Mouse (Mus musculus) MEL (cell line): ENCODE measurements at regions not wholly inside any gene's neighbourhood (a gene's known extent, or its start where the extent isn't known, plus 50 kb on each side); places are given as distances from the start of the nearest gene placed in this dataset.

Source experiments
- DNase-seq: peaks from one replicate; pipeline ENCODE4 v3.0.0; 2011; ENCODE audit warnings: low read depth, low spot score
- H3K27ac ChIP-seq: 2 replicates; pipeline ENCODE4 v1.5.1; 2012; ENCODE audit warnings: low read depth, mild to moderate bottlenecking, control low read depth, low read length, moderate library complexity; ENCODE audit not compliant: control insufficient read depth
- H3K27me3 ChIP-seq, 2 experiments: fragments of 150-350 bp in 1 of 2; sonication (generic) in 1 of 2; 2 replicates each; pipeline ENCODE4 v1.6.1; 2012; ENCODE audit warnings: low read length in 2 of 2, mild to moderate bottlenecking in 2 of 2, improper control_type of control experiment in 1 of 2, moderate library complexity in 1 of 2; ENCODE audit not compliant: insufficient read depth in 2 of 2, control insufficient read depth in 1 of 2
- H3K36me3 ChIP-seq, 2 experiments: 2 replicates each; pipeline ENCODE4 v1.6.1; 2012 to 2014; ENCODE audit warnings: low read length in 2 of 2, improper control_type of control experiment in 1 of 2, inconsistent platforms in 1 of 2, mild to moderate bottlenecking in 1 of 2; ENCODE audit not compliant: insufficient read depth in 2 of 2, control insufficient read depth in 1 of 2
- H3K4me1 ChIP-seq, 2 experiments: fragments of 150-350 bp in 1 of 2; sonication (generic) in 1 of 2; 2 replicates each; pipeline ENCODE4 v1.6.1; 2012; ENCODE audit warnings: low read length in 2 of 2, improper control_type of control experiment in 1 of 2, mild to moderate bottlenecking in 1 of 2; ENCODE audit not compliant: insufficient read depth in 2 of 2, control insufficient read depth in 1 of 2
- H3K4me3 ChIP-seq, 2 experiments: fragments of 150-350 bp in 1 of 2; sonication (generic) in 1 of 2; 2 replicates each; pipeline ENCODE4 v1.5.1; 2012; ENCODE audit warnings: low read depth in 2 of 2, low read length in 2 of 2, mild to moderate bottlenecking in 2 of 2, moderate library complexity in 2 of 2, control low read depth in 1 of 2, improper control_type of control experiment in 1 of 2; ENCODE audit not compliant: control insufficient read depth in 1 of 2, insufficient read depth in 1 of 2
- H3K79me2 ChIP-seq: 2 replicates; pipeline ENCODE4 v1.6.1; 2012; ENCODE audit warnings: mild to moderate bottlenecking, low read length, moderate library complexity; ENCODE audit not compliant: control insufficient read depth, poor library complexity, insufficient read depth
- H3K9ac ChIP-seq: 2 replicates; pipeline ENCODE4 v1.6.1; 2012; ENCODE audit warnings: low read depth, mild to moderate bottlenecking, control low read depth, low read length, moderate library complexity; ENCODE audit not compliant: control insufficient read depth, poor library complexity, severe bottlenecking
- H3K9me3 ChIP-seq: fragments of 150-350 bp; sonication (generic); replicated peaks from 2 replicates; pipeline ENCODE4 v1.6.1; 2012; ENCODE audit warnings: mild to moderate bottlenecking, low read length, improper control_type of control experiment, moderate library complexity; ENCODE audit not compliant: insufficient read depth
- BHLHE40 ChIP-seq: IDR thresholded peaks from 2 replicates; pipeline ENCODE4 v1.6.1; 2012; ENCODE audit warnings: low read depth, mild to moderate bottlenecking, inconsistent platforms, low read length, improper control_type of control experiment, borderline replicate concordance
- E2F4 ChIP-seq: IDR thresholded peaks from 2 replicates; pipeline ENCODE4 v1.6.1; 2011; ENCODE audit warnings: low read depth, low read length, improper control_type of control experiment, borderline replicate concordance
- ELF1 ChIP-seq: IDR thresholded peaks from 2 replicates; pipeline ENCODE4 v1.6.1; 2014; ENCODE audit warnings: low read depth, mild to moderate bottlenecking, inconsistent platforms, low read length, improper control_type of control experiment, moderate library complexity
- GABPA ChIP-seq: IDR thresholded peaks from 2 replicates; pipeline ENCODE4 v1.6.1; 2012; ENCODE audit warnings: low read depth, mild to moderate bottlenecking, inconsistent platforms, low read length, improper control_type of control experiment, moderate library complexity
- GATA1 ChIP-seq: IDR thresholded peaks from 2 replicates; pipeline ENCODE4 v1.6.1; 2011; ENCODE audit warnings: low read depth, low read length, improper control_type of control experiment
- HCFC1 ChIP-seq: IDR thresholded peaks from 2 replicates; pipeline ENCODE4 v1.6.1; 2012; ENCODE audit warnings: low read depth, mild to moderate bottlenecking, inconsistent platforms, low read length, improper control_type of control experiment, moderate library complexity
- JUND ChIP-seq: IDR thresholded peaks from 2 replicates; pipeline ENCODE4 v1.6.1; 2011; ENCODE audit warnings: low read depth, mild to moderate bottlenecking, improper control_type of control experiment, low read length
- KAT2A ChIP-seq: conservative IDR thresholded peaks from 2 replicates; pipeline ENCODE4 v1.6.1; 2012; ENCODE audit warnings: low read depth, low read length, improper control_type of control experiment, inconsistent platforms
- MAFK ChIP-seq: IDR thresholded peaks from 2 replicates; pipeline ENCODE4 v1.6.1; 2011; ENCODE audit warnings: low read depth, mild to moderate bottlenecking, low read length, improper control_type of control experiment, borderline replicate concordance
- MAZ ChIP-seq: IDR thresholded peaks from 2 replicates; pipeline ENCODE4 v1.6.1; 2012; ENCODE audit warnings: low read depth, mild to moderate bottlenecking, inconsistent platforms, low read length, improper control_type of control experiment
- MEF2A ChIP-seq: IDR thresholded peaks from 2 replicates; pipeline ENCODE4 v1.6.1; 2014; ENCODE audit warnings: low read depth, mild to moderate bottlenecking, inconsistent platforms, low read length, improper control_type of control experiment; ENCODE audit not compliant: poor library complexity, insufficient replicate concordance, severe bottlenecking; ENCODE audit errors: extremely low read depth
- MYB ChIP-seq: IDR thresholded peaks from 2 replicates; pipeline ENCODE4 v1.6.1; 2011; ENCODE audit warnings: mild to moderate bottlenecking, low read depth, low read length, improper control_type of control experiment
- NELFE ChIP-seq: IDR thresholded peaks from 2 replicates; pipeline ENCODE4 v1.6.1; 2011; ENCODE audit warnings: low read depth, low read length, improper control_type of control experiment
- NRF1 ChIP-seq: IDR thresholded peaks from 2 replicates; pipeline ENCODE4 v1.6.1; 2014; ENCODE audit warnings: low read depth, mild to moderate bottlenecking, inconsistent platforms, low read length, improper control_type of control experiment, moderate library complexity; ENCODE audit not compliant: poor library complexity, insufficient read depth, severe bottlenecking
- POLR2A ChIP-seq, 2 experiments: IDR thresholded peaks; 2 replicates each; pipeline ENCODE4 v1.6.1; 2011 to 2012; ENCODE audit warnings: low read length in 2 of 2, mild to moderate bottlenecking in 2 of 2, control low read depth in 1 of 2, improper control_type of control experiment in 1 of 2, low read depth in 1 of 2, moderate library complexity in 1 of 2; ENCODE audit not compliant: control insufficient read depth in 1 of 2, insufficient read depth in 1 of 2, poor library complexity in 1 of 2
- POLR2AphosphoS5 ChIP-seq: IDR thresholded peaks from 2 replicates; pipeline ENCODE4 v1.6.1; 2012; ENCODE audit warnings: low read depth, borderline replicate concordance, mild to moderate bottlenecking, inconsistent platforms, low read length, moderate library complexity, mixed read lengths
- RAD21 ChIP-seq: IDR thresholded peaks from 2 replicates; pipeline ENCODE4 v1.6.1; 2011; ENCODE audit warnings: mild to moderate bottlenecking, low read depth, low read length, improper control_type of control experiment
- RCOR1 ChIP-seq: IDR thresholded peaks from 2 replicates; pipeline ENCODE4 v1.6.1; 2012; ENCODE audit warnings: low read depth, mild to moderate bottlenecking, inconsistent platforms, low read length, improper control_type of control experiment
- TAL1 ChIP-seq: IDR thresholded peaks from 2 replicates; pipeline ENCODE4 v1.6.1; 2012; ENCODE audit warnings: mild to moderate bottlenecking, inconsistent platforms, low read length, moderate library complexity, mixed read lengths
- TBP ChIP-seq: IDR thresholded peaks from 2 replicates; pipeline ENCODE4 v1.8.0; 2011; ENCODE audit warnings: low read depth, low read length, improper control_type of control experiment
- TCF12 ChIP-seq: IDR thresholded peaks from 2 replicates; pipeline ENCODE4 v1.6.1; 2014; ENCODE audit warnings: low read depth, mild to moderate bottlenecking, inconsistent platforms, low read length, improper control_type of control experiment, moderate library complexity
- USF1 ChIP-seq: IDR thresholded peaks from 2 replicates; pipeline ENCODE4 v1.6.1; 2014; ENCODE audit warnings: low read depth, mild to moderate bottlenecking, inconsistent platforms, low read length, improper control_type of control experiment, moderate library complexity
- USF2 ChIP-seq, 2 experiments: IDR thresholded peaks; 2 replicates each; pipeline ENCODE4 v1.6.1; 2011 to 2012; ENCODE audit warnings: improper control_type of control experiment in 2 of 2, low read length in 2 of 2, borderline replicate concordance in 1 of 2, inconsistent platforms in 1 of 2, low read depth in 1 of 2, mild to moderate bottlenecking in 1 of 2; ENCODE audit not compliant: insufficient read depth in 1 of 2
- ZKSCAN1 ChIP-seq: IDR thresholded peaks from 2 replicates; pipeline ENCODE4 v1.6.1; 2012; ENCODE audit warnings: low read depth, mild to moderate bottlenecking, inconsistent platforms, low read length, improper control_type of control experiment, moderate library complexity

- no peak overlapping the region for H3K4me3 ChIP-seq
- H3K27me3 ChIP-seq: no peaks in the 10 kb centered on the region; a peak in 1 of 4 replicates
- no peak overlapping the region for H3K9ac ChIP-seq
- H3K4me1 ChIP-seq: no peaks in the 10 kb centered on the region
- no peak for DNase-seq
- no peak overlapping the region for H3K27ac ChIP-seq
- no peaks in the 10 kb centered on the region for H3K36me3 ChIP-seq
- H3K79me2 ChIP-seq: no peaks in the 10 kb centered on the region
- H3K9me3 ChIP-seq: no peaks in the 10 kb centered on the region
- TF ChIP-seq MYB: no peak
- TF ChIP-seq POLR2AphosphoS5: no peak
- no peak for TF ChIP-seq NRF1
- no peak for TF ChIP-seq ZKSCAN1
- no peak for TF ChIP-seq GATA1
- no peak for TF ChIP-seq JUND
- no peak for TF ChIP-seq MAFK
- no peak for TF ChIP-seq NELFE
- TF ChIP-seq POLR2A (IDR thresholded peaks at IDR 0.05; ENCODE audit: control insufficient read depth in 1 of 2, insufficient read depth in 1 of 2, low read depth in 1 of 2, low read length in 2 of 2, poor library complexity in 1 of 2): no peak
- TF ChIP-seq USF2 (IDR thresholded peaks at IDR 0.05; ENCODE audit: borderline replicate concordance in 1 of 2, insufficient read depth in 1 of 2, low read depth in 1 of 2, low read length in 2 of 2): no peak
These were observed 149.9 kb upstream of the Arl4c start for GRCm38 (mm10) chr1:88851931-88852330.

- TF ChIP-seq MYB (no peak), JUND (no peak), BHLHE40 (no peak), MAZ (no peak), USF1 (no peak), USF2 (IDR thresholded peaks at IDR 0.05; ENCODE audit: borderline replicate concordance in 1 of 2, insufficient read depth in 1 of 2, low read depth in 1 of 2, low read length in 2 of 2) (no peak)
- no peaks in the 10 kb centered on the region for H3K79me2 ChIP-seq
- H3K4me1 ChIP-seq: no peaks in the 10 kb centered on the region
- no peak overlapping the region for H3K27ac ChIP-seq
- no peaks in the 10 kb centered on the region for H3K36me3 ChIP-seq
- H3K4me3 ChIP-seq: no peak overlapping the region
- H3K9me3 ChIP-seq: no peaks in the 10 kb centered on the region
- H3K9ac ChIP-seq: no peak overlapping the region
- no peaks in the 10 kb centered on the region for H3K27me3 ChIP-seq
- no peak for DNase-seq
These were observed 159.0 kb upstream of the Arl4c start for GRCm38 (mm10) chr1:88860871-88861589.

DNA sequence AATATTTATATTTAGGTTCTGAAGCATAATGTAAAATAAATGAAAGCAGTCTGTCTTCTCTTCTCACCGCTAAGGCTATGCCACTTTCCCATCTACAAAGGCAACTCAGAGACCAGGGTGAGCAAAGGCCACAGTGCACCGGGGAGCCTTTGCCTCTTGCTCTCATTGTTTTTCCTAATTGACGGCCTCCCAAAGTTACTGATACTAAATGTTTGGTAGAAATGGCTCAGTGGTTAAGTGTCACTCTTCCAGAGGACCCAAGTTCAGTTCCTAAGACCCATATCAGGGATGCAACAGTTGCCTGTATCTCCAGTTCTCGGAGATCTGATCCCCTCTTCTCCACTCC is 159.5 kb upstream of the Arl4c start:
- no peaks in the 10 kb centered on the region for H3K27me3 ChIP-seq
- TF ChIP-seq POLR2AphosphoS5: no peak
- no peak for TF ChIP-seq MYB
- TF ChIP-seq GABPA: no peak
- no peak for TF ChIP-seq ELF1
- TF ChIP-seq HCFC1: no peak
- no peak for TF ChIP-seq RCOR1
- TF ChIP-seq JUND: no peak
- no peak for TF ChIP-seq KAT2A
- TF ChIP-seq RAD21: no peak
- no peak for TF ChIP-seq TBP
- no peak for TF ChIP-seq MEF2A
- no peak for TF ChIP-seq E2F4
- TF ChIP-seq BHLHE40: no peak
- no peak for TF ChIP-seq TCF12
- TF ChIP-seq TAL1: no peak

More for the DNA sequence above, 159.5 kb upstream of the Arl4c start:
- H3K4me3 ChIP-seq: no peak overlapping the region
- no peak overlapping the region for H3K27ac ChIP-seq
- no peaks in the 10 kb centered on the region for H3K9me3 ChIP-seq
- H3K36me3 ChIP-seq: no peaks in the 10 kb centered on the region
- no peak for DNase-seq
- H3K4me1 ChIP-seq: no peaks in the 10 kb centered on the region
- H3K9ac ChIP-seq: no peak overlapping the region
- no peaks in the 10 kb centered on the region for H3K79me2 ChIP-seq
